Mouse (Mus musculus) hematopoietic stem cell, adult 5-6 weeks (primary cell): ENCODE data around the gene Taf15. TPM values are rescaled to one million over a fixed set of nuclear protein-coding genes. Genes with fewer than 3 reads are reported as not detected.

ENCODE experiments used
- ATAC-seq, 2 experiments: fragments of 125-278 bp in 1 of 2; replicated peaks in 1 of 2; 2 replicates each; pipeline ENCODE4 v1.8.0; 2016 to 2017; ENCODE audit warnings: inconsistent platforms in 2 of 2, mild to moderate bottlenecking in 2 of 2, moderate number of reproducible peaks in 2 of 2, low read depth in 1 of 2, moderate TSS enrichment in 1 of 2; ENCODE audit not compliant: low FRiP score in 2 of 2, poor library complexity in 2 of 2, severe bottlenecking in 2 of 2, insufficient read depth in 1 of 2, low TSS enrichment in 1 of 2
- total RNA-seq: library from RNA; stranded (forward); fragments of 172-1452, 232-1000 nt; gene quantifications from 2 replicates; pipeline ENCODE4 v1.2.3, GENCODE M21; 2017

Gene Taf15
- total RNA-seq: 41.5 and 69.0 TPM in 2 replicates

- ATAC-seq: peak; percentile 99
Measured at GRCm38 (mm10) chr11:83472324-83473234, at the start of gene Taf15. Taf15 (plus strand) TSS chr11:83473086.

- ATAC-seq: peak in 1 of 2 experiments; percentile 46; a peak in 1 of 4 replicates
Measured at GRCm38 (mm10) chr11:83424681-83425080, 48.2 kb upstream of the Taf15 start.

- peak; percentile 95 to 96 for ATAC-seq
Measured at GRCm38 (mm10) chr11:83426964-83427363, 45.9 kb upstream of the Taf15 start.

- no peak for ATAC-seq
Measured at GRCm38 (mm10) chr11:83429355-83429754, 43.5 kb upstream of the Taf15 start, which contains the start of gene Gas2l2. Gas2l2 (minus strand) TSS chr11:83429455.

- ATAC-seq: no peak; a peak in 1 of 4 replicates
Measured at GRCm38 (mm10) chr11:83432533-83432932, 40.4 kb upstream of the Taf15 start.

- no peak for ATAC-seq
Measured at GRCm38 (mm10) chr11:83437377-83437776, 35.5 kb upstream of the Taf15 start, which contains the start of gene 1700020L24Rik. 1700020L24Rik (plus strand) TSS chr11:83437677.

GRCm38 (mm10) chr11:83439426-83440060 is 33.3 kb upstream of the Taf15 start:
- no peak for ATAC-seq

- ATAC-seq: peak; percentile 74 to 80
Measured at GRCm38 (mm10) chr11:83440081-83441064, 32.5 kb upstream of the Taf15 start.

- ATAC-seq: no peak
Measured at GRCm38 (mm10) chr11:83441235-83441634, 31.7 kb upstream of the Taf15 start.

GRCm38 (mm10) chr11:83442596-83443267 is 30.2 kb upstream of the Taf15 start:
- ATAC-seq: peak in 1 of 2 experiments; percentile 46; a peak in 1 of 4 replicates

GRCm38 (mm10) chr11:83443824-83444223 is 29.1 kb upstream of the Taf15 start:
- ATAC-seq: no peak

- peak; percentile 7 to 22; a peak in 2 of 4 replicates for ATAC-seq
Measured at GRCm38 (mm10) chr11:83445001-83445400, 27.9 kb upstream of the Taf15 start.

- ATAC-seq: no peak
Measured at GRCm38 (mm10) chr11:83447612-83448011, 25.3 kb upstream of the Taf15 start.

- ATAC-seq: no peak
Measured at GRCm38 (mm10) chr11:83448021-83448926, 24.6 kb upstream of the Taf15 start.

- ATAC-seq: no peak
Measured at GRCm38 (mm10) chr11:83448927-83449236, 24.0 kb upstream of the Taf15 start.

GRCm38 (mm10) chr11:83449298-83449697 is 23.6 kb upstream of the Taf15 start:
- no peak for ATAC-seq
